Mouse (Mus musculus) neural tube, embryonic 13.5 days (tissue): ENCODE measurements around the gene Ctnna3. TPM values are rescaled to one million over a fixed set of nuclear protein-coding genes. Genes with fewer than 3 reads are reported as not detected.

ENCODE experiments used
- ATAC-seq: fragments of 200-750 bp; cut with Nextera tagmentation; 2 replicates; pipeline ENCODE4 v1.8.0; 2017; ENCODE audit warnings: low read depth, mild to moderate bottlenecking, moderate TSS enrichment, moderate library complexity
- H3K27ac ChIP-seq: fragments of 300-500 bp; sonication (generic); replicated peaks from 2 replicates; pipeline ENCODE4 v1.5.1; 2015; ENCODE audit warnings: moderate library complexity, mild to moderate bottlenecking, inconsistent platforms
- H3K27me3 ChIP-seq: fragments of 300-500 bp; sonication (generic); 2 replicates; pipeline ENCODE4 v1.6.1; 2015; ENCODE audit warnings: mild to moderate bottlenecking, inconsistent platforms
- H3K36me3 ChIP-seq: fragments of 300-500 bp; sonication (generic); 2 replicates; pipeline ENCODE4 v1.6.1; 2015; ENCODE audit warnings: mild to moderate bottlenecking, inconsistent platforms
- H3K4me1 ChIP-seq: fragments of 300-500 bp; sonication (generic); replicated peaks from 2 replicates; pipeline ENCODE4 v1.6.1; 2015; ENCODE audit warnings: inconsistent platforms
- H3K4me2 ChIP-seq: fragments of 300-500 bp; sonication (generic); 2 replicates; pipeline ENCODE4 v1.6.1; 2015; ENCODE audit warnings: inconsistent platforms, mild to moderate bottlenecking, moderate library complexity
- H3K4me3 ChIP-seq: fragments of 300-500 bp; sonication (generic); 2 replicates; pipeline ENCODE4 v1.5.1; 2015; ENCODE audit warnings: mild to moderate bottlenecking, inconsistent platforms
- H3K9ac ChIP-seq: fragments of 300-500 bp; sonication (generic); 2 replicates; pipeline ENCODE4 v1.6.1; 2015; ENCODE audit warnings: moderate library complexity, mild to moderate bottlenecking, inconsistent platforms
- H3K9me3 ChIP-seq: fragments of 300-500 bp; sonication (generic); 2 replicates; pipeline ENCODE4 v1.6.1; 2016; ENCODE audit warnings: inconsistent platforms
- WGBS: fragments of 180-500 bp; shearing (Covaris S2); methylation state at CpG from one replicate; pipeline ENCODE4 v1.1.7; 2015; 5-methylcytosine and 5-hydroxymethylcytosine counted together
- polyA plus RNA-seq: library from polyadenylated mRNA; unstranded; fragments of >200 nt; fragmentation: Nextera tagmentation; extraction: Ambion mirVana; gene quantifications from 2 replicates; pipeline ENCODE4 v1.2.1, GENCODE M21; 2015

Gene Ctnna3
- polyA plus RNA-seq, 1 experiment from 2014 or later: 3.7 TPM

DNA sequence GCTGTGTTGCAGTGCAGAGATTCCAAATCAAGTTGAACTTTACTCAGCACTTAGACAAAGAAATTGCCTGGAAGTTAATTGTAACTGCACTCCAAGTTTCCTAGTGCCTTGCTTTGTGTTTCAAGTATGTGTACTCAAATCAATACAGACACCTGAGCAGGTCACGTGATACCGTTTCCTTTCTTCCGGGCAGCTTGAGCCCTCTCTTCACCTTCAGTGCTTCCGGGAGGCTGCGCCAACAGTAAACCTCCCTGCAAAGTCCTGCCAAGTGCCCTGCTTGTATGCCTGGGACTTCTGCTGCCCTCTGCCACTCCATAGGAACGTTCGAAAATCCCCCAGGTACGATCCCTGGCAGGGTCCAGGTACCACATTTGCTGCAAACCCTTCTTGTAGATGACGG is 223.0 kb downstream of the Ctnna3 start:
- Histone ChIP-seq H3K27ac (no peak overlapping the region), H3K9ac (no peak overlapping the region), H3K9me3 (no peaks in the 10 kb centered on the region), H3K4me1 (no peaks in the 10 kb centered on the region), H3K27me3 (no peaks in the 10 kb centered on the region), H3K36me3 (no peaks in the 10 kb centered on the region), H3K4me3 (no peak overlapping the region), H3K4me2 (no peak overlapping the region)
- 84% methylated on average over 9 of the region's 9 CpGs for WGBS
- ATAC-seq: no peak

- no peak for ATAC-seq
- no peak overlapping the region for H3K4me3 ChIP-seq
- 90% methylated on average over 3 of the region's 3 CpGs for WGBS
- no peaks in the 10 kb centered on the region for H3K9me3 ChIP-seq
- no peak overlapping the region for H3K9ac ChIP-seq
- H3K36me3 ChIP-seq: no peaks in the 10 kb centered on the region
- no peaks in the 10 kb centered on the region for H3K27me3 ChIP-seq
- H3K4me1 ChIP-seq: no peaks in the 10 kb centered on the region
- H3K27ac ChIP-seq: no peak overlapping the region
- H3K4me2 ChIP-seq: no peak overlapping the region
Observed at GRCm38 (mm10) chr10:63653571-63653970, 223.7 kb downstream of the Ctnna3 start.

GRCm38 (mm10) chr10:63654560-63654959 is 224.7 kb downstream of the Ctnna3 start:
- 94% methylated on average over 5 of the region's 5 CpGs for WGBS
- H3K9ac ChIP-seq: no peak overlapping the region
- no peak for ATAC-seq
- no peak overlapping the region for H3K4me2 ChIP-seq
- no peaks in the 10 kb centered on the region for H3K9me3 ChIP-seq
- no peaks in the 10 kb centered on the region for H3K27me3 ChIP-seq
- H3K36me3 ChIP-seq: no peaks in the 10 kb centered on the region
- H3K4me3 ChIP-seq: no peak overlapping the region
- no peak overlapping the region for H3K27ac ChIP-seq
- no peaks in the 10 kb centered on the region for H3K4me1 ChIP-seq

- Histone ChIP-seq H3K4me1 (no peaks in the 10 kb centered on the region), H3K27me3 (no peaks in the 10 kb centered on the region), H3K36me3 (no peaks in the 10 kb centered on the region), H3K27ac (no peak overlapping the region), H3K4me2 (no peak overlapping the region), H3K9me3 (no peaks in the 10 kb centered on the region), H3K9ac (no peak overlapping the region), H3K4me3 (no peak overlapping the region)
- 90% methylated on average over 6 of the region's 6 CpGs for WGBS
- ATAC-seq: no peak
Observed at GRCm38 (mm10) chr10:63676343-63676742, 246.4 kb downstream of the Ctnna3 start.

DNA sequence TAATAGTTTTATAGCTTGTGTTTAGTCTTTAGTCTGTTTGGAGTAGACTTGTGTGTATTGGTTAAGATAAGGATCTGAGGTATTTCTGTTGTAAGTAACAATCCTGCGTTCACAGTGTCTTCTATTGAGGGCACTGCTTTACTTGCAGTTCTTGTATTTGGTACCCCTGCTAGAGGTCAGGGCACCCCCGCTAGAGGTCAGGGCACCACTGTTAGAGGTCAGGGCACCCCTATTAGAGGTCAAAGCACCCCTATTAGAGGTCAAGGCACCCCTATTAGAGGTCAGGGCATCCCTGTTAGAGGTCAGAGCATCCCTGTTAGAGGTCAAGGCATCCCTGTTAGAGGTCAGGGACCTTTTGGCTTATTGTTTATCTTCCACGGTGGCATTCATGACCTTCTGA is 259.3 kb downstream of the Ctnna3 start:
- 17% methylated on average over 3 of the region's 3 CpGs for WGBS
- ATAC-seq: no peak
- Histone ChIP-seq H3K27ac (no peak overlapping the region), H3K9me3 (no peaks in the 10 kb centered on the region), H3K4me1 (no peaks in the 10 kb centered on the region), H3K27me3 (no peaks in the 10 kb centered on the region), H3K9ac (no peak overlapping the region), H3K36me3 (no peaks in the 10 kb centered on the region), H3K4me3 (no peak overlapping the region), H3K4me2 (no peak overlapping the region)

DNA sequence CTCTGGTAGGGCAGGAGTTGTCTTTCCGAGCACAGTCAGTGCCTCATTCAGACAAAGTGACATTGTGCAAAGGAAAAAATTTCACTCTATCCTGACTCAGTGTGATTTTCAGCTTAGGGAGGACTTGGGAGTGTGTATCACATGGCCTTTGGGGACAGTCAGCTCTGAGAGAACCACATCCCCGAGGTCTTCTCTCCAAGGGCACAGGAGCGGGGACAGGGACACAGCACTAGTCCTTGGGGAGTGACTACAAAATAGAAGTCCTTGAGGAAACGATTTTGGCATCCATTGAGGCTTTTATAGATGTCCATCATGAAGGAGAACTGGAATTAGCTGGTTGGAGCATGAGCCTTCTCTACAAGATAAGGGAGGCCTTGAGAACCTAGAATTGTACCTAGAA is 259.8 kb downstream of the Ctnna3 start:
- H3K9ac ChIP-seq: no peak overlapping the region
- H3K36me3 ChIP-seq: no peaks in the 10 kb centered on the region
- H3K4me3 ChIP-seq: no peak overlapping the region
- no peaks in the 10 kb centered on the region for H3K27me3 ChIP-seq
- no peaks in the 10 kb centered on the region for H3K9me3 ChIP-seq
- H3K27ac ChIP-seq: no peak overlapping the region
- no peak for ATAC-seq
- H3K4me2 ChIP-seq: no peak overlapping the region
- WGBS: 52% methylated on average over 4 of the region's 4 CpGs
- no peaks in the 10 kb centered on the region for H3K4me1 ChIP-seq

GRCm38 (mm10) chr10:63692039-63692438 is 262.1 kb downstream of the Ctnna3 start:
- 56% methylated on average over 3 of the region's 3 CpGs for WGBS
- no peak overlapping the region for H3K27ac ChIP-seq
- no peak overlapping the region for H3K4me2 ChIP-seq
- no peaks in the 10 kb centered on the region for H3K27me3 ChIP-seq
- no peaks in the 10 kb centered on the region for H3K4me1 ChIP-seq
- H3K9ac ChIP-seq: no peak overlapping the region
- ATAC-seq: no peak
- H3K36me3 ChIP-seq: no peaks in the 10 kb centered on the region
- no peak overlapping the region for H3K4me3 ChIP-seq
- no peaks in the 10 kb centered on the region for H3K9me3 ChIP-seq

- H3K4me2 ChIP-seq: no peak overlapping the region
- no peak overlapping the region for H3K27ac ChIP-seq
- H3K36me3 ChIP-seq: no peaks in the 10 kb centered on the region
- no peak overlapping the region for H3K4me3 ChIP-seq
- H3K9me3 ChIP-seq: no peaks in the 10 kb centered on the region
- H3K9ac ChIP-seq: no peak overlapping the region
- no peaks in the 10 kb centered on the region for H3K27me3 ChIP-seq
- WGBS: 79% methylated on average over 6 of the region's 6 CpGs
- H3K4me1 ChIP-seq: peaks cover 6% of the 10 kb centered on the region
- ATAC-seq: no peak
Observed at GRCm38 (mm10) chr10:63710211-63710610, 280.3 kb downstream of the Ctnna3 start.

GRCm38 (mm10) chr10:63712530-63712929 is 282.6 kb downstream of the Ctnna3 start:
- H3K27me3 ChIP-seq: no peaks in the 10 kb centered on the region
- no peak overlapping the region for H3K4me2 ChIP-seq
- peaks cover 6% of the 10 kb centered on the region for H3K4me1 ChIP-seq
- no peak for ATAC-seq
- no peaks in the 10 kb centered on the region for H3K9me3 ChIP-seq
- H3K27ac ChIP-seq: no peak overlapping the region
- no peak overlapping the region for H3K4me3 ChIP-seq
- no peak overlapping the region for H3K9ac ChIP-seq
- no peaks in the 10 kb centered on the region for H3K36me3 ChIP-seq
- 83% methylated on average over 8 of the region's 8 CpGs for WGBS

- 87% methylated on average over 4 of the region's 4 CpGs for WGBS
- Histone ChIP-seq H3K9me3 (no peaks in the 10 kb centered on the region), H3K27me3 (no peaks in the 10 kb centered on the region), H3K4me2 (no peak overlapping the region), H3K9ac (no peak overlapping the region), H3K27ac (no peak overlapping the region), H3K4me1 (peaks cover 6% of the 10 kb centered on the region), H3K4me3 (no peak overlapping the region), H3K36me3 (no peaks in the 10 kb centered on the region)
- no peak for ATAC-seq
Observed at GRCm38 (mm10) chr10:63714151-63714550, 284.3 kb downstream of the Ctnna3 start.

DNA sequence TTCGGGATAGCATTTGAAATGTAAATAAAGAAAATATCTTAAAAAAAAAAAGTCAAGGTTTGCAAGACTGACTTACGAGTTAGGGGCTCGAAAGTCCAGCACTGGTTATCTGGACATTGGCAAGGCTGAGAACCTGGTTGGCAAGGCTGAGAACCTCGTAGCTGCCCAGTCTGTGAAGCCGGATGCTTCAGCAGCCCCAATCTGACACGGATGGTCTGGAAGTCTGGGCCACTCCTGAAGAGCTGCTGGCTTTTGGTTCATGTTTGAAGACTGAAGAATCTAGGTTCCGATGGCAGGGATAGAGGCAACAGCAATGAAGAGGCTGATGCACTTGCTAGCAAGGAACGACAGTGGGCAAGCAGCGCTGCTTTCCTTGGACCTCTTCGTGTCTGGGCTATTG is 339.0 kb downstream of the Ctnna3 start:
- H3K36me3 ChIP-seq: no peaks in the 10 kb centered on the region
- H3K4me3 ChIP-seq: no peak overlapping the region
- WGBS: 92% methylated on average over 10 of the region's 10 CpGs
- H3K27ac ChIP-seq: no peak overlapping the region
- no peak for ATAC-seq
- H3K27me3 ChIP-seq: no peaks in the 10 kb centered on the region
- no peak overlapping the region for H3K4me2 ChIP-seq
- H3K9ac ChIP-seq: no peak overlapping the region
- H3K4me1 ChIP-seq: 0 out of 2 replicates have a peak, but pooled peaks cover 17% of the 10 kb centered on the region
- H3K9me3 ChIP-seq: no peaks in the 10 kb centered on the region

DNA sequence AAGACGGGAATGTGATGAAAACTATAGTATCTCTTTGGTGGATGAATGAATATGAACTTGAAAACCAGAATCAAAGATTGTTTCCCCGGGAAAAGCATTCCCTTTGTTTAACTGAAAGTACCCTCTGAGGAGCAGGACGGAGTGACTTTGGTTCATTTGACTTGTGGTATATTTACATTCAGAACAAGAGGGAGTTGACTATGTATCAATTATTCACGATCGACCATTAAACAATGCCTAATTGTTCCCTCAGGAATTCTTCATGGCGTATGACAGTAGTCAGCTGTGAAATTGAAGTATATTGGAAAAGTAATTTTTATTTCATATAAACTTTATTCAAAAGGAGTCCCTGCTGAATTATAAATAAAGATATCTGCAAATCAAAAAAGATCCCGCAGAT is 341.8 kb downstream of the Ctnna3 start:
- 37% methylated on average over 7 of the region's 7 CpGs for WGBS
- H3K9me3 ChIP-seq: no peaks in the 10 kb centered on the region
- 0 out of 2 replicates have a peak, but pooled peaks cover 17% of the 10 kb centered on the region for H3K4me1 ChIP-seq
- no peaks in the 10 kb centered on the region for H3K36me3 ChIP-seq
- H3K27me3 ChIP-seq: no peaks in the 10 kb centered on the region
- peak overlapping the region; percentile 1; the same call in 1 of the 2 replicates for H3K4me2 ChIP-seq
- H3K4me3 ChIP-seq: no peak overlapping the region
- H3K9ac ChIP-seq: no peak overlapping the region
- no peak overlapping the region for H3K27ac ChIP-seq
- peak; percentile 67; the same call in 1 of the 2 replicates for ATAC-seq

DNA sequence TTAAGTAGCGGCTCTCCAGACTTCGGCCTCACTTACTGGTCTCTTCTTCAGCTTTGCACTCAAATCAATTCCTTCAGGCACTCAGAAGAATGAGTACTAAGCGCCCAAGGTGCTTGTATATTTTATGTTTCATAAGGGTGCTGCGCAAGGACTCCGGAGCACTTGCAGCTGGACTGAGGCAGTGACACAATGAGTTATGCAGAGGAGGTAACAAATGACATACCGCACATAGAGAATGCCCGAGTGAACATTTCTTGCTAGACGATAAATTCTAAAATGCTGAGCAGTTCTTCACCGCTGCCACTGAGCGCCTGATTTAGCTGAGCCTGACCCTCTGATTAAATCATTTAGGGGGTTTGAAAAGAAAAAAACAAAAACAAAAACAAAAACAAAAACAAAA is 342.2 kb downstream of the Ctnna3 start:
- Histone ChIP-seq H3K27ac (no peak overlapping the region), H3K4me3 (no peak overlapping the region), H3K9me3 (no peaks in the 10 kb centered on the region), H3K36me3 (no peaks in the 10 kb centered on the region), H3K4me2 (peak overlapping the region; percentile 1; the same call in 1 of the 2 replicates), H3K27me3 (no peaks in the 10 kb centered on the region), H3K9ac (no peak overlapping the region), H3K4me1 (0 out of 2 replicates have a peak, but pooled peaks cover 17% of the 10 kb centered on the region)
- ATAC-seq: peak; percentile 40; the same call in 1 of the 2 replicates
- whole genome bisulfite sequencing: 58% methylated on average over 10 of the region's 10 CpGs
